Mouse (Mus musculus) megakaryocyte, embryonic 14.5 days (primary cell): ENCODE measurements around the gene Ak4.

Source experiments
- FLI1 ChIP-seq: IDR thresholded peaks from 2 replicates; pipeline ENCODE4 v1.6.1; 2012; ENCODE audit warnings: low read length, inconsistent platforms, mixed read lengths
- GATA1 ChIP-seq: IDR thresholded peaks from 3 replicates; pipeline ENCODE4 v1.6.1; 2012; ENCODE audit warnings: mixed read lengths, low read length, inconsistent platforms, borderline replicate concordance

DNA sequence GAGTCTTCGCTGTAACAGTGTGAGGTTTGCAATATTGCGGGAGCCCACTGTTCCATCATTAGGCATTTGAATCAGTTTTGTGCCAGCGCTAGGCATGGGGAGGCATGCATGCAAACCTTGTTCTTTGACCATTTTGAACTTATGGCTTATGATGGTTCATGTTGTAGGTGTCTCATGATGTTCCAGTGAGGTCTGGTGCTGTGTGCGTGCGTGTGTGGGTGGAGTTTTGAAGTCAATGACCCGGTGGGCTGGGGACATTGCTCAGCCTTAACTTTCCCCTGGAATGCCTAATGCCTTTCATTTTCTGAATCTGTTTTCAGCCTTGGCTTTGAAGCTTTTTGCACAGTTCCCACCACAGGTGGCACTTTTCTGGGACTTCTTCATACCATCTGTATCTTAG is 10.9 kb downstream of the Ak4 start:
- TF ChIP-seq GATA1: no peak
- no peak for TF ChIP-seq FLI1
